Mouse (Mus musculus) retina, postnatal 7 days (tissue): ENCODE measurements around the gene Tacc2.

Experiments used
- DNase-seq: peaks from one replicate; pipeline ENCODE4 v3.0.0-alpha.2; 2012; ENCODE audit warnings: low read depth, low spot score

The Tacc2 gene

DNA sequence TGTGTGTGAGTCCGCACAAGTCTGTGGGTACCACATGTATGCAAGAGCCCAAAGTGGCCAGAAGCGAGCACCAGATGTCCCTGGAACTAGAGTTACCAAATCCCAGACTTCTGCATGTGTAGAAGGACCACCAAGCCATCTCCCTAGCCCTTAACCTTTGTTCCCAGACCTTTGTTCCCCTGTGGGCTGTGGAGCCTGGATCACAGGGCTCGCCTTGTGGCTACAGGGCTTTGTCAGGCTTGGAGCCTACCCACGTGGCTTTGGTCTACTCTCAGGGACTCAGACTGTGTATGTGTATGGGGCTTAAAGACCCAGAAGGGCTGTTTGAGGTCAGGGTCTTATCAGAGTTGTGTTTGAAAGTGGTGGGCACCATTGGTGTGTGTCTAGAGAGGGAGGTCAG lies 111.4 kb downstream of the Tacc2 start:
- no peak for DNase-seq

- no peak for DNase-seq
Measured at GRCm38 (mm10) chr7:130690869-130691268, 113.6 kb downstream of the Tacc2 start.

GRCm38 (mm10) chr7:130691931-130692330 lies 114.7 kb downstream of the Tacc2 start:
- DNase-seq, result no peak

DNA sequence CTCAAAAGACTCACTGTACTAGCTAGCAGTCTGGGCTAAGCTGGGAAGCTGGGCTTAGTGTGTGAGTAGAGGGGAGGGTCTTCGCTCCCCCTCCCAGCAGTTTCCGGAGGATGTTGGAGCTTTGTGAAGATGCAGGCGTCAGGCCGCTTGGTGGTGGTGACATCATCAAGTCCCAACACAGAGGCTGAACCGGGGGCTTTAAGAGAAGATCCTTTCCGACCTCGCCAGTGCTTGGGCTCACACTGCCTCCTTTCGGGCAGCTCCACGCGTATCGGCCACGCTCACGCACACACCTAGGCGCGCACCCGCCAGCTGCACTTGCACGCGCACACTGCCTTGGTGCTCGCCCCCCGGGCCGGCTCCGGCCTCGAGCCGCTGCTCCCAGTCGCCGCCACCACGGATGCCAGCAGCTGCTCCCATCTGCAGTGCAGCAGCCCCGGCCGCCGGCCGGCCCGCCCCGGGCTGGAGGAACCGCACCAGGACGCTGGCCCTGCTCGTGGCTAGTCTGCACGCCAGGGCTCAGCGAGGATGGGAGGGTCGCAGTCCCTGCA lies 115.2 kb downstream of the Tacc2 start:
- DNase-seq, result peak; percentile 63

DNA sequence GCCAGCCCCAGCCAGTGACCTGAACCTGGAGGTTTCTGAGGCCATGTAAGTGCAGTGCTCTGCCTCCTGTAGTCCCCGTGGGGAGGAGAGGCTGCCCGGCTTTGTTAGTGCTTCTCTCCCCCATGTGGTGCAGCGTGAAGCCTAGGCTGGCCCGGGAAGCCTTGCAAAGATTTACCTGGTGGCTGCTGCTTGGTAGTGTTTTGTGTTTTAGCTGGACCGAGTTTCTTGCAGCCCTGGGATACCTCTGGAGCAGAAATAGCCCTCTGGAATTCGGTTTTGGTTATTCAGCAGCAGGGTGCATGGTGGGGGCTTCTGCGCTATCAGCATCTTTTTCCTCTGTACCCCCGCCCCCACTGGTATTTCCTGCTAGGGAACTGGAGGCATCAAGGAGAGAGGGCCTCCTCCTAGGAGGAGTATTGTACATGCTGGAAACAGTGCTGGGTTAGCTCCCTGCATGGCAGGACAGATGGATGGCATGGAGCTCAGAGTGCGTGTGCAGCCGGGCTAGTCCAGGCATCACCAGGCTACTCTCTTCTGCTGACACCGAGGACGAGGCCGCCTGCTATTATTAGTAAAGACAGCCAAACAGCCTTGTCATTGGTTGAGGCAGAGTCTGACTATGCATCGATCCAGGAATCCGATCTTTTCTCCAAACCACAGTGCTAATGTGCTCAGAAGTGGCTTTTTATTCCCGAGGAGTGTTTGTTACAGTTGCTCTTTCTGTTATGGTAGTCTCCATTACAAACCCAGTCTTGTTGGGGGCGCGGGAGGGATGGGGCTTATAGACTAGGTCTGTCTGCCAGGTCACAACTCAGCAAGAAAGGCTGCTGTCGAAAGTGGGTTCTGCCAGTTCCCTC lies 115.9 kb downstream of the Tacc2 start:
- no peak for DNase-seq

DNA sequence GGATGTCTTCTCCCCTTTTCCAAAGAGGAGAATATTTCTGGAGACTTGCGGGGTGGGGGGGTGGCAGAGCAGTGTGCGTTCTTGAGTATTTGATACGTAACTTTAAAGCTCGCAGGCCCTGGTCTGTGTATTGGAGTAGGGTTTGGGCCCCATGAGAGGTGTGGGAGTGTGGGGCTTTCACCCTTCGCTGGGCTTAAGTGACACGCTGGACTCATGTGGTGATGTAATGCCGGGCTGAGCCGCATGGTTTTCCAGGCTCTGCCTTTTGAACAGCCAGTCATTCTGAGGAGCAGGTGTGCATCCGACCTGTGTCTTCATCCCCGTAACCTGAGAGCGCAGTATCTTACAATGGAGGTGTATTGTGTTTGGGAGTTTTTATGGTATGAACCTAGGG lies 116.6 kb downstream of the Tacc2 start:
- DNase-seq, result no peak

DNA sequence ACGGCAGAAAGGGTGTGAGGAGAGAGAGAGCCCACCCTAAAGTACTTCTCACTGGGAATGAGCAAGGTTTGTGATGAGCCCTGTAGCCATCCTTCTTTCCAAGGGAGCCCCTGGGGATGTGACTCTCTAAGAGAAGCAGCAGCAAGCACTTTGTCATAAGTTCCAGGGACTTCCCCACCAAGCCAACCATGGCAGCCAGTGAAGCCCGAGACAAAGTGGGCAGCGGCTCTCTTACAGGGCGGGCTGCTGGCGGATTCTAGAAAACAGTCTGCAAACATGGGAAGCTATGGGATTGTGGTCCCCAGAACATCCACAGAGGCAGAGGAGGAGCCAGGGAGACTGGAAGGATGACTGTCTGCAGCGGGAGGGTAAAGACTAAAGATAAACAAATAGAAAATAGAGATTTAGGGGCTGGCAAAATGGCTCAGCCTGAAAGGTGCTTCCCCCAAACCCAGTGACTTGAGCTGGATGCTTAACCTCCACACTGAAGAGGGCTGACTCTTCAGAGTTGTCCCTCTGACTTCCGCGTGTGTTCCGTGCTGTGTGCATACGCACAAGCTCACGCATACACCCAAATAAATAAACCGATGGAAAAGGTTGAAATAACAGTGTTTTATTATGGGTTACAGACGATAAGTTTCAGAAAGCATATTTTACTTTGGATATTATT lies 118.6 kb downstream of the Tacc2 start:
- no peak for DNase-seq

DNA sequence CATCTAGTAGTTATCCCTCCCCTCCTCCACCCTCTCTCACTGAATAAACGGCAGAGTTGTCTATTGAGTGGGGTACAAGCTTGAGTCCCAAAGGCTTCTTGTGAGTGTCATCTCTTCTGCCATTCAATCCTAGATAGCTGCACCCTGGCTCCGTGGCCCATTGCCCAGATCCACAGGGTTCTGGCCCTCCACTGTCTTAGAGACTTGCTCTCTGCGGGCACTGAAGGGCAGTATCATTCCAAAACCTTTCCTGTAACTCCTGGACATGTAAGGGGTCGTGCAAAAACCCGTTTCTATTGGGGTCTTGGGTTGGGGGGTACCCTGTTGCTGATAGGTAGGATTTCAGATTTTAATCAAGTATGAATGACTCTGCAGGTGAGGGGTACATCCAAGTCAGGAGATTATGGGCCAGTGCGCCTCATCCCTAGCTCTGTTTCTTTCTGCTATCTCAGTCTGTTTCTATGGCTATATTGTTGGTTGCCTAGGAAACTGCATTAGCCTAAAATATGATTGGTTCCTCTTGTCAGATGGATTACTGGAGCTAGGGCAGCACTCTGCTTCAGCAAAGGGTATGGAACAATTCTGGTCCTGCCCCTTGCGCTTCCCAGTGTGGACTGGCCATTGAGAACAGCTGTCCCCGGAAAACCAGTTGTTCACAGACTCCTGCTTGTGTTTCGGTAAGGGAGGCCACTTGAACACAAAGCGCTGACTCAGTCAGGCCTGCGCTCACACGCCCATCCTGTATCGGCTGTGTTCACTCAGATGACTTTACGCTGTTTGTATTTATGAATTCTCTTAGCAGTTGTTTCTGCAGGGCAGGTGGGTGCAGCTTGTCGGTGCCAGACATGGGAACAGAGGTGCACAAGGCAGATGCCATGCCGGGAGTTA lies 119.4 kb downstream of the Tacc2 start:
- no peak for DNase-seq

DNA sequence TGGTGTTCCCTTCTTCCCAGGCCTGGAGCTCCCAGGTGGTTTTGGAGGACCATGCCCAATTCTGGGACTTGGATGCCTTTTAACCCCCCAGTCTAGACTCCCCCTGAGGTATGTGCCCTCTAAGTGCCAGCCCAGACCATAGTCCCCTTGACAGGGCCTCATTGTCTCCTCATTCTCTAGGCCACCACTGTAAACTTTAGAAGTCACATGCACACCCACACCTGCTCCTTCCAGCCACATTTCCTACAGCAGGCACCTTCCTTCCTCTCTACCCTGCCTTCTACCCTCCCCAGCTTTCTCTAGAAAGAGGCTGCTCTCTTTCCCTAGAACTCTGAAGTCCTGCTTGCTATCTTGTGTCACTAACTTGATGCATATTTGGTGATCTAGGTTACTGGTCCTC lies 121.2 kb downstream of the Tacc2 start:
- no peak for DNase-seq

DNA sequence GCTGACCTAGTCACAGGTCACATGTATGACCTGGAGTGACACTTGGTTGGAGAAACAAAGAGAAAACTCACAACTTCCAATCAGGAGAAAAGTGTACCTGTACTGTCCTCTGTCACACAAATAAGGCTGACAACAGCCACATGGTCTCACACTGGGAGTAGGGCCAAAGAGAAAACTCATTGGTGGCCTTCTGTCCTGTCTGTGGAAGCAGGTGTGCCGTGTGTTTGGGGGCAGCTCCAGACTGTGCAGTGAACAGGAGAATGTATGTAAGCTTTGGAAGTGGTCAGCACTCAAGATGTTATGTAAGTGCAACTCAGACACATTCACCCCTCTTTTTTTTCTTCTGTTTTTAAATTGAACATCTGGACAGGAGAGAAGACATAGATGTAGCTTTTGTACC lies 124.1 kb downstream of the Tacc2 start:
- no peak for DNase-seq

DNA sequence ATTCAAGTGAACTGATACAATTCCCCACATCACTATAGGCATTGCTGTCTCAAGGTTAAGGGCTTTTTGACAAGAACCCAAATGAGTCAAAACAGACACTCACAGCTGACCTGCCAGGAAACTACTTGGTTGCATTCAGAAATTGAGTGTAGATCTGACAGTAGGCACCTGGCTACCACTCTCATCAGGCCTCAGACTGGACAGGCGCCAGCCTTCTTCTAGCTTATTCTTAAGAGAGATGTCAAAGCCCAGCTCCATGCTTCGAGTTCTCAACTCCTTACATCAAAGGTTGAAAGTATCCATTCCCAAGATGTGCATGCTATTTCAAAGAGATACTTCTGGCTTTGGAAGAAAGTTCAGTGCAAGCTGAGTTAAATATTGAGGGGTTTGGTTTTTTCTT lies 128.0 kb downstream of the Tacc2 start:
- no peak for DNase-seq

DNA sequence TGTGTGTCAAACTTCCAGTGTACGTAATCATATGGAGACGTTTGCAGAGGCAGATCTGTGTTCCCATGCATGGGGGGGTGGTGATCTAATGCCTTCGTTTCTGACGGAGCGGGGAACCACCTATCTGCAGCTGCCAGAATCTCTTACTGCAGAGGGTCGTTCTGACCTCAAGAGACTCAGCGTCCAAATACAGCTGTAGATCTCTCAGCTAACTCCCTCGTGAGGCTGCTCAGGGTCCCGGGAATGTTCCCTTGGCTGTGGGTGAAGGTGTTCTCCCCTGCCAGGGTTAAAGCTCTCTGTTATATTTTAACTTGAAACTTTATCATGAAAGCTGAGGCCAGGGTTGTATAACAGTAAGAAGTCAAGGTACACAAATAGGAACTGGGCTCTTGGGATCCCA lies 131.7 kb downstream of the Tacc2 start:
- no peak for DNase-seq

- no peak for DNase-seq
Measured at GRCm38 (mm10) chr7:130709372-130710274, 132.4 kb downstream of the Tacc2 start.

DNA sequence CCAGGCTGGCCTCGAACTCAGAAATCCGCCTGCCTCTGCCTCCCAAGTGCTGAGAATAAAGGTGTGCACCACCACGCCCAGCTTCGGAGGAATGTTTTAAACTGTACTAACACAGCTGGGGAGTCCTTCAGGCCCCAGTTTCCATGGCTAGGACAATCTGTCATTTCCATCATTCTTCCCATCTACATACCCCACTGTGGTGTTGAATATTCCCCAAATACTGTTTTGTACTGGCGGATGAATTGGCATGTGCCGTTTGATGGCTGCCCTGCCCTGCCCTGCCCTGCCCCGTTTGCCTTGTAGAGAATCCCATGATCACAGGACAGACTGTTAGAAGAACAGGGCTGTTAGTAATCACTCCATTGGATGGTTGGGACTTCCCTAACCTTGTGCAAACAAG lies 134.6 kb downstream of the Tacc2 start:
- DNase-seq, result no peak

- no peak for DNase-seq
Measured at GRCm38 (mm10) chr7:130713319-130713718, 136.1 kb downstream of the Tacc2 start.

DNA sequence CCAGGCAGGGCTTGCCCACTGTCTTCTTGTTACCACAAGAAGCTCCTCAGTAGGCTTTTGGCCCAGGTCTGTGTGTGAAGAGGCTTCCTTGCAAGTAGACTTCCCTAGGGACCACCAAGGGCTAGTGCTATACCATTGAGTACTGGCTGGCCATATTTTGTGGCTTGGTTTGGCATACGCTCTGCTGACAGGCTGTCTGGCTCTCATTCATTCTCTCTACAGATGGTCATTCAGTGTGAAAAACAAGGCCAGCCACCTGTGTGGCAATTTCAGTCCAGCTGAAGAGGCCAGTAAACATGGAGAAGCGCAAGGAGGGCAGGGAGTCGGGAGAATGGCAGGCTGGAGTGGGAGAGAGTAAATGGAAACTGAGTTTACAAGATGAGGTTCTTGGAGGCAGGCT lies 138.2 kb downstream of the Tacc2 start:
- no peak for DNase-seq

- DNase-seq, result no peak
Measured at GRCm38 (mm10) chr7:130716341-130716740, 139.1 kb downstream of the Tacc2 start.

GRCm38 (mm10) chr7:130716989-130717388 lies 139.8 kb downstream of the Tacc2 start:
- no peak for DNase-seq

- no peak for DNase-seq
Measured at GRCm38 (mm10) chr7:130719931-130720598, 142.8 kb downstream of the Tacc2 start.

GRCm38 (mm10) chr7:130720646-130721335 lies 143.6 kb downstream of the Tacc2 start:
- no peak for DNase-seq
